Mouse (Mus musculus): ENCODE results near the gene Mtr. TPM values are rescaled to one million over a fixed set of nuclear protein-coding genes. Genes with fewer than 3 reads are reported as not detected.
"Not testable (repeated sequence)": the region's sequence is repeated elsewhere in the genome, so short reads cannot be mapped to it uniquely, and the experiment has no call there.

Gene Mtr
- total RNA-seq, 2 experiments from 2014 or later, result 15.3 to 18.0 TPM

GRCm38 (mm10) chr13:12175988-12176736, 81.8 kb downstream of the Mtr start:
- intact Hi-C loops (cut with DNase I), result no loop called here
- no peak for DNase-seq (ENCODE audit: extremely low spot score in 1 of 2, low spot score in 2 of 2)

GRCm38 (mm10) chr13:12167276-12167675, 90.6 kb downstream of the Mtr start:
- DNase-seq (ENCODE audit: extremely low spot score in 1 of 2, low spot score in 2 of 2), result no peak
- intact Hi-C loops (cut with DNase I), result loop anchor here (5.0 kb wide), 1 partner anchor 60 kb away; the partner anchor contains the start of gene Ryr2

GRCm38 (mm10) chr13:12166386-12166785, 91.5 kb downstream of the Mtr start:
- peak in 1 of 2 experiments; percentile 28 for DNase-seq (ENCODE audit: extremely low spot score in 1 of 2, low spot score in 2 of 2)

GRCm38 (mm10) chr13:12165461-12166058, 92.4 kb downstream of the Mtr start:
- intact Hi-C loops (cut with DNase I), result loop anchor here (5.0 kb wide), 1 partner anchor 58 kb away; the partner anchor contains the start of gene Ryr2

More at GRCm38 (mm10) chr13:12166386-12166785, 91.5 kb downstream of the Mtr start:
- intact Hi-C loops (cut with DNase I), result loop anchor here (5.0 kb wide), 1 partner anchor 59 kb away; the partner anchor contains the start of gene Ryr2

GRCm38 (mm10) chr13:12162457-12162856, 95.5 kb downstream of the Mtr start:
- DNase-seq (ENCODE audit: extremely low spot score in 1 of 2, low spot score in 2 of 2), result no peak
- intact Hi-C loops (cut with DNase I), result no loop called here

More at GRCm38 (mm10) chr13:12165461-12166058, 92.4 kb downstream of the Mtr start:
- no peak for DNase-seq (ENCODE audit: extremely low spot score in 1 of 2, low spot score in 2 of 2)

- intact Hi-C loops (cut with DNase I), result no loop called here
- peak; percentile 52 to 67 for DNase-seq (ENCODE audit: extremely low spot score in 1 of 2, low spot score in 2 of 2)
Observed at GRCm38 (mm10) chr13:12160121-12160475, 97.8 kb downstream of the Mtr start.

- no peak for DNase-seq (ENCODE audit: extremely low spot score in 1 of 2, low spot score in 2 of 2)
- intact Hi-C loops (cut with DNase I), result no loop called here
Observed at GRCm38 (mm10) chr13:12159288-12160120, 98.4 kb downstream of the Mtr start.

GRCm38 (mm10) chr13:12153922-12154321, 104.0 kb downstream of the Mtr start:
- intact Hi-C loops (cut with DNase I), result no loop called here

GRCm38 (mm10) chr13:12146918-12147507, 110.9 kb downstream of the Mtr start:
- intact Hi-C loops (cut with DNase I), result no loop called here
- DNase-seq (ENCODE audit: extremely low spot score in 1 of 2, low spot score in 2 of 2), result no peak

More at GRCm38 (mm10) chr13:12153922-12154321, 104.0 kb downstream of the Mtr start:
- no peak for DNase-seq (ENCODE audit: extremely low spot score in 1 of 2, low spot score in 2 of 2)

GRCm38 (mm10) chr13:12146402-12146801, 111.5 kb downstream of the Mtr start:
- intact Hi-C loops (cut with DNase I), result no loop called here
- no peak for DNase-seq (ENCODE audit: extremely low spot score in 1 of 2, low spot score in 2 of 2)

GRCm38 (mm10) chr13:12143347-12143746, 114.6 kb downstream of the Mtr start:
- intact Hi-C loops (cut with DNase I), result no loop called here
- no peak for DNase-seq (ENCODE audit: extremely low spot score in 1 of 2, low spot score in 2 of 2)

- DNase-seq (ENCODE audit: extremely low spot score in 1 of 2, low spot score in 2 of 2); intact Hi-C loops (cut with DNase I): not testable (repeated sequence)
Observed at GRCm38 (mm10) chr13:12136461-12136860, 121.5 kb downstream of the Mtr start.

GRCm38 (mm10) chr13:12133549-12133948, 124.4 kb downstream of the Mtr start:
- intact Hi-C loops (cut with DNase I), result no loop called here
- no peak for DNase-seq (ENCODE audit: extremely low spot score in 1 of 2, low spot score in 2 of 2)

Other genes starting within 250 kb of the Mtr start
- 100 to 1,000 TPM; 132 to 134 TPM for gene Ryr2, start 151.2 kb downstream of the Mtr start, total RNA-seq (2021)
- gene Actn2, start 82.6 kb upstream of the Mtr start, total RNA-seq (2021), result 10 to 100 TPM; 22.4 to 24.0 TPM
- gene Heatr1, start 136.9 kb upstream of the Mtr start, total RNA-seq (2021), result 10 to 100 TPM; 19.5 to 23.6 TPM
- 10 to 100 TPM; 25.4 to 27.0 TPM for gene Lgals8, start 206.8 kb upstream of the Mtr start, total RNA-seq (2021)